Mouse (Mus musculus): ENCODE measurements at regions not wholly inside any gene's neighbourhood (a gene's known extent, or its start where the extent isn't known, plus 50 kb on each side); places are given as distances from the start of the nearest gene placed in this dataset.

GRCm38 (mm10) chr4:95308469-95308895 lies 248.8 kb upstream of the Fggy start:
- TF ChIP-seq MAX (IDR thresholded peaks at IDR 0.05; ENCODE audit: low read length) (no peak), POLR2A (IDR thresholded peaks at IDR 0.05; ENCODE audit: control insufficient read depth in 1 of 2, insufficient read depth in 1 of 2, low read depth in 1 of 2, low read length in 2 of 2, poor library complexity in 1 of 2) (no peak), BHLHE40 (IDR thresholded peaks at IDR 0.05; ENCODE audit: borderline replicate concordance, low read depth, low read length) (no peak), POLR2AphosphoS2 (IDR thresholded peaks at IDR 0.05; ENCODE audit: low read length) (no peak), ZMIZ1 (IDR thresholded peaks at IDR 0.05; ENCODE audit: low read depth, low read length) (no peak)
